ENCODE assay signal across 15 mouse cellular contexts in the genomic region with DNA sequence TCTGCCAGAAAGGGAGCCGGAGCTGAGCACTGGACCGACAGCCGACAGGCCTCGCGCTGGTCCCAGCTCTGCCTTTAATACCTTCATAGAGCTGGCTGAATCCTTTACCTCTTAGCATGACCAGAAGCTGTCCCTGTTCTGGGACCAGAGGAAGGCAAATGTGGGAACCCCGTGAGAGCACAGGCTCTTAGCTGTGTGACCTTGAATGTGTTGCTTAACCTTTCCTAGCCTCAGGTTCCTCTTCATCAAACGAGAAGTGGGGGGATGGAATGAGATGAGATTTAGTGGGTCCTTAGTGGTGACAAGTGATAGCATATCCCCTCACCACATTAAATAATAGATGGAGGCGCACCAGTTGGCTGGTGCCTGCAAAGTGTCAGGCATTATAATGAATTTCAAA. TPM values are rescaled to one million over a fixed set of nuclear protein-coding genes. Genes with fewer than 3 reads are reported as not detected.
A peak's percentile ranks its signal among the peaks of the same experiment; 100 is the strongest.
DNase-seq lines count a peak whose midpoint lies in the region; ATAC-seq and TF ChIP-seq lines count a peak whose summit lies in the region.
"Had no signal": no experiment of that assay in that cellular context is flagged by ENCODE, and none has a peak within 500 bp of the region (broad histone marks: within the 10 kb centered on the region; RNA-seq: fewer than 3 reads in every experiment).

No protein-coding gene starts in this region.

- no peaks in the 10 kb centered on the region for H3K27me3 ChIP-seq in heart, embryonic 15.5 days
- no peaks in the 10 kb centered on the region for H3K27me3 ChIP-seq in CH12.LX (replicated peaks)
- peaks cover 4% of the 10 kb centered on the region for H3K27me3 ChIP-seq in megakaryocyte, embryonic 14.5 days (replicated peaks)
- H3K27me3 ChIP-seq: embryonic facial prominence, embryonic 15.5 days; hindbrain, embryonic 15.5 days; midbrain, embryonic 15.5 days; neural tube, embryonic 13.5 days had no signal

- DNase-seq in heart, postnatal 36 days = no peak
- no peak for DNase-seq in CH12.LX (ENCODE audit: extremely low read depth)
- no peak for DNase-seq in kidney, adult 11 months
- no peak for DNase-seq in ovary, postnatal 10 days (ENCODE audit: low spot score)
- DNase-seq: cerebellum, postnatal 36 days; forebrain, postnatal 0 days; gastrocnemius, postnatal 25 days; layer of hippocampus, adult 9-11 months had no signal

- 82% methylated on average over 8 of the region's 8 CpGs for WGBS in heart, embryonic 15.5 days

- H3K36me3 ChIP-seq in heart, embryonic 15.5 days = no peaks in the 10 kb centered on the region
- H3K36me3 ChIP-seq in CH12.LX (replicated peaks in 1 of 2; ENCODE audit: control insufficient read depth in 1 of 2, insufficient read depth in 1 of 2, low read length in 1 of 2) = no peaks in the 10 kb centered on the region
- H3K36me3 ChIP-seq in megakaryocyte, embryonic 14.5 days (replicated peaks; ENCODE audit: low read length) = no peaks in the 10 kb centered on the region
- H3K36me3 ChIP-seq: embryonic facial prominence, embryonic 15.5 days; hindbrain, embryonic 15.5 days; midbrain, embryonic 15.5 days; neural tube, embryonic 13.5 days had no signal

- no peak overlapping the region for H3K9ac ChIP-seq in heart, embryonic 15.5 days
- H3K9ac ChIP-seq in CH12.LX (ENCODE audit: insufficient read depth, low read depth) = peak overlapping the region; percentile 16
- H3K9ac ChIP-seq: embryonic facial prominence, embryonic 15.5 days; forebrain, postnatal 0 days; hindbrain, embryonic 15.5 days; midbrain, embryonic 15.5 days had no signal

- TF ChIP-seq POLR2A in CH12.LX (IDR thresholded peaks at IDR 0.05; ENCODE audit: low read depth, low read length) = no peak
- TF ChIP-seq POLR2A in bone marrow macrophage, adult 2 months (IDR thresholded peaks at IDR 0.05; ENCODE audit: borderline replicate concordance, low read depth, low read length) = no peak

- H3K79me2 ChIP-seq in CH12.LX (replicated peaks; ENCODE audit: control insufficient read depth, extremely low read depth, insufficient read depth, poor library complexity, severe bottlenecking) = no peaks in the 10 kb centered on the region

- intact Hi-C loops in heart, postnatal 36 days (cut with DNase I) = loop anchor here (1.0 to 5.0 kb wide), 2 partner anchors 88 to 456 kb away; partner anchors contain the start of gene Bcas2

- TF ChIP-seq CTCF in CH12.LX (conservative IDR thresholded peaks at IDR 0.05 in 1 of 2, IDR thresholded peaks at IDR 0.05 in 1 of 2; ENCODE audit: low read depth in 2 of 2, low read length in 2 of 2) = no peak
- no peak for TF ChIP-seq CTCF in bone marrow macrophage, adult 2 months (IDR thresholded peaks at IDR 0.05; ENCODE audit: low read depth, low read length)

- dilution Hi-C loops in CH12.LX (cut with MboI; ENCODE audit: extremely low pct_ligation_motif_present, extremely low pct_unique_long_range_greater_than_20kb, low sequenced_read_pairs) = no loop called here

- H3K9me3 ChIP-seq in heart, embryonic 15.5 days (replicated peaks) = no peaks in the 10 kb centered on the region
- peaks cover 2% of the 10 kb centered on the region for H3K9me3 ChIP-seq in CH12.LX (replicated peaks; ENCODE audit: low read length)
- peaks cover 4% of the 10 kb centered on the region; the same call in 1 of the 2 replicates for H3K9me3 ChIP-seq in megakaryocyte, embryonic 14.5 days
- H3K9me3 ChIP-seq: embryonic facial prominence, embryonic 15.5 days; hindbrain, embryonic 15.5 days; midbrain, embryonic 15.5 days; neural tube, embryonic 13.5 days had no signal

- ATAC-seq in heart, embryonic 15.5 days (replicated peaks; ENCODE audit: insufficient number of reproducible peaks, insufficient read depth, low FRiP score, low read depth) = no peak

- H3K4me1 ChIP-seq in heart, embryonic 15.5 days (replicated peaks) = peaks cover 6% of the 10 kb centered on the region; the same call in 1 of the 2 replicates
- H3K4me1 ChIP-seq in CH12.LX (ENCODE audit: control insufficient read depth in 1 of 2, insufficient read depth in 2 of 2) = peaks cover 8 to 25% of the 10 kb centered on the region in 2 experiments; a peak in 3 of 4 replicates
- H3K4me1 ChIP-seq in bone marrow macrophage, adult 2 months (ENCODE audit: control insufficient read depth, insufficient read depth, low read length) = peaks cover 9% of the 10 kb centered on the region
- H3K4me1 ChIP-seq in megakaryocyte, embryonic 14.5 days = peaks cover 37% of the 10 kb centered on the region
- H3K4me1 ChIP-seq: hindbrain, embryonic 15.5 days; midbrain, embryonic 15.5 days; neural tube, embryonic 13.5 days had no signal

- H3K4me2 ChIP-seq in heart, embryonic 15.5 days = 0 out of 2 replicates have a peak overlapping the region, but pooled peaks have one; percentile 64
- 0 out of 2 replicates have a peak overlapping the region, but pooled peaks have one; percentile 58 for H3K4me2 ChIP-seq in CH12.LX (ENCODE audit: insufficient read depth, low read depth, poor library complexity, severe bottlenecking)
- H3K4me2 ChIP-seq: midbrain, embryonic 15.5 days; neural tube, embryonic 13.5 days had no signal

- H3K27ac ChIP-seq in heart, embryonic 15.5 days = no peak overlapping the region
- H3K27ac ChIP-seq in CH12.LX (ENCODE audit: insufficient read depth, low read depth) = no peak overlapping the region
- H3K27ac ChIP-seq in bone marrow macrophage, adult 2 months (ENCODE audit: insufficient read depth, low read depth, low read length) = no peak overlapping the region
- H3K27ac ChIP-seq: embryonic facial prominence, embryonic 15.5 days; hindbrain, embryonic 15.5 days; midbrain, embryonic 15.5 days; neural tube, embryonic 13.5 days had no signal

- in situ Hi-C loops in CH12.LX (cut with MboI; ENCODE audit: low pct_ligation_motif_present, low pct_unique_long_range_greater_than_20kb, low sequenced_read_pairs) = loop anchor here (25.0 kb wide), 1 partner anchor 446 kb away; the partner anchor contains the start of gene Bcas2

- TF ChIP-seq EP300 in CH12.LX (IDR thresholded peaks at IDR 0.05; ENCODE audit: low read length) = no peak

- H3K4me3 ChIP-seq in heart, embryonic 15.5 days = no peak overlapping the region
- H3K4me3 ChIP-seq in CH12.LX (replicated peaks in 1 of 3; ENCODE audit: low read depth in 2 of 3, low read length in 2 of 3, poor library complexity in 1 of 3) = no peak overlapping the region
- H3K4me3 ChIP-seq in bone marrow macrophage, adult 2 months (ENCODE audit: insufficient read depth, low read length) = peak overlapping the region; percentile 62; the same call in 1 of the 2 replicates
- H3K4me3 ChIP-seq in megakaryocyte, embryonic 14.5 days (replicated peaks) = peak overlapping the region; percentile 64
- H3K4me3 ChIP-seq: hindbrain, embryonic 15.5 days; midbrain, embryonic 15.5 days; neural tube, embryonic 13.5 days had no signal

- no peak for TF ChIP-seq RAD21 in CH12.LX (IDR thresholded peaks at IDR 0.05; ENCODE audit: low read depth, low read length)

TF ChIP-seq in CH12.LX, 34 proteins besides CTCF, POLR2A, EP300 and RAD21:
- TF ChIP-seq MAX (IDR thresholded peaks at IDR 0.05; ENCODE audit: low read length) (no peak), MYC (IDR thresholded peaks at IDR 0.05; ENCODE audit: low read depth, low read length) (no peak), IRF4 (IDR thresholded peaks at IDR 0.05; ENCODE audit: low read depth, low read length) (no peak), ZNF384 (IDR thresholded peaks at IDR 0.05; ENCODE audit: low read depth, low read length) (no peak), UBTF (IDR thresholded peaks at IDR 0.05; ENCODE audit: low read depth, low read length) (no peak), NRF1 (IDR thresholded peaks at IDR 0.05; ENCODE audit: low read depth, low read length) (no peak), GABPA (IDR thresholded peaks at IDR 0.05; ENCODE audit: insufficient replicate concordance, low read depth, low read length) (no peak), SIN3A (IDR thresholded peaks at IDR 0.05; ENCODE audit: low read length) (no peak), POLR2AphosphoS2 (IDR thresholded peaks at IDR 0.05; ENCODE audit: low read depth, low read length) (no peak), JUN (IDR thresholded peaks at IDR 0.05; ENCODE audit: insufficient read depth, low read depth, low read length) (no peak), E2F4 (IDR thresholded peaks at IDR 0.05; ENCODE audit: insufficient replicate concordance, low read depth, low read length) (no peak), ZKSCAN1 (IDR thresholded peaks at IDR 0.05; ENCODE audit: borderline replicate concordance, low read depth, low read length) (no peak), KAT2A (IDR thresholded peaks at IDR 0.05; ENCODE audit: insufficient replicate concordance, low read length) (no peak), CHD2 (IDR thresholded peaks at IDR 0.05; ENCODE audit: low read length) (no peak), TCF12 (IDR thresholded peaks at IDR 0.05; ENCODE audit: low read depth, low read length) (no peak), USF2 (conservative IDR thresholded peaks at IDR 0.05; ENCODE audit: low read depth, low read length) (no peak), BHLHE40 (IDR thresholded peaks at IDR 0.05; ENCODE audit: low read depth, low read length) (no peak), NELFE (IDR thresholded peaks at IDR 0.05; ENCODE audit: low read depth, low read length) (no peak), MAFK (IDR thresholded peaks at IDR 0.05; ENCODE audit: insufficient replicate concordance, low read length) (no peak)

RNA-seq across cellular contexts. Expression of gene Tspan2, which starts 18.5 kb away (rescaled TPM):
- 22.5 and 23.1 TPM in 2 replicates for polyA plus RNA-seq in heart, embryonic 15.5 days (2015; fragmentation: Nextera tagmentation; extraction: Ambion mirVana)
- total RNA-seq in heart, postnatal 36 days (2021) = 10 to 100 TPM; 13.2 to 15.0 TPM
- total RNA-seq in CH12.LX (2012; rRNA removed) (1.4 and 1.5 TPM in 2 replicates), CH12.LX (2014; rRNA removed) (2.8 and 3.0 TPM in 2 replicates)
- polyA plus RNA-seq in CH12.LX (2012; ENCODE audit: insufficient read length, low read depth) = 4.5 and 6.0 TPM in 2 replicates
- not detected in 2 replicates for polyA plus RNA-seq in bone marrow macrophage, adult 2 months (2012; ENCODE audit: insufficient read depth, insufficient read length, missing spikeins)
- 0.21 TPM in 1 of 2 replicates, not detected in the other for polyA plus RNA-seq in megakaryocyte, embryonic 14.5 days (2012; ENCODE audit: insufficient read depth, low replicate concordance)

Comparison
In these comparisons a context has a peak if more than half of its experiments do, and no peak if none do; other contexts are left out.
1. H3K4me3 ChIP-seq: peak in bone marrow macrophage, adult 2 months (single experiment) and megakaryocyte, embryonic 14.5 days (single experiment); none in heart, embryonic 15.5 days (single experiment) and CH12.LX (0 of 3).